Mouse (Mus musculus): ENCODE results near the gene Trim63. TPM values are rescaled to one million over a fixed set of nuclear protein-coding genes. Genes with fewer than 3 reads are reported as not detected.
"Not testable (repeated sequence)": the region's sequence is repeated elsewhere in the genome, so short reads cannot be mapped to it uniquely, and the experiment has no call there.

Gene Trim63
- polyA plus RNA-seq, 1 experiment from 2014 or later = not detected

DNA sequence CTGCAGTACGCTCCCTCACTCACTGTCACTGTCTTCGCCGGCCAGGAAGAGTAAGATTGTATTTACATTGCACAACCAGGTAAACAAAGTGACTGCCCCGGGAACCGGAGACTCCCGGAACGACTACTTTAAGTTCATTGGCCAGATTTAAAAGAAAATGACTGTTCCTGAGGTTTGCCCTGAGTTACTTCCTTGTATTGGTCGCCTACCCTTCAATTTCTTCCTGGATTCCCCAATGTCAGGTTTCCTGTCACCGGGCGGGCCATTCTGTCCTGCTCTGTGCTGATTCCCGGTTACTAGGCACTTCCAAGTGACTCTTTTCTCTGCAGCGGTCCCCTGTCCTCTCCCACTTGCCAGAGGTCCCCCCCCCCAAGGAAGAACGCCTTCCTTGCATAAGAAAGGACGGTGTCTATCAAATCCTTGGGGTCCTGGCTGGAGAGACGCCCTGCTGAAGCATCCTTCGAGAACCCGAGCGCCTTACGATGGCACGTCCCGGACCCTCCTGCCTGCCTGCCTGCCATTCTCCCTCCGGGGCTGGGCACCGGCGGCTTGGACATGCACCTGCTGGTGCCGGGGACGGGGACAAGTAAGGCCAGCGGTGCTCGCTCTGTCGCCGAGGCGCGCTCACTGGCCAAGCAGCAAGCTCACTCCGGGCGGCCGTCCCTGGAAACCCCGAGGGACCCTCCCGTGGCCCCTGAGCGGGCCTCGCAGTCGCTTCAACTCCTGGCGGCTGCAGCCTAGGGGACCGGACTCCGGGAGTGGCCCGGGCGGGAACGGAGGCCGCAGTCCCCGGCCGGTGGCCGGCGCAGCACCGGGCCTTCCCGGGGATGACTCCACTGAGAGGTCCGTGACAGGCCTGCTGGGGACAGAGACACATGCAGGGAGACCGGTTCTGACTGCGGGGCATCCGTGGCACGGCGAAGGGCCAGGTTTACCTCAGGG is 28.4 kb upstream of the Trim63 start:
- ATAC-seq = peak; percentile 65; the same call in 1 of the 2 replicates
- Histone ChIP-seq H3K9ac (ENCODE audit: low read length) (peak overlapping the region; percentile 99), H3K27ac (ENCODE audit: low read depth, low read length) (peak overlapping the region; percentile 100), H3K36me3 (ENCODE audit: control insufficient read depth, insufficient read depth, low read length) (peaks cover 27% of the 10 kb centered on the region), H3K4me2 (ENCODE audit: low read length) (peak overlapping the region; percentile 86), H3K4me3 (ENCODE audit: low read depth, low read length) (peak overlapping the region; percentile 96), H3K27me3 (replicated peaks; ENCODE audit: control insufficient read depth, insufficient read depth, low read length) (no peaks in the 10 kb centered on the region), H3K4me1 (ENCODE audit: control insufficient read depth, insufficient read depth, low read length) (peaks cover 11% of the 10 kb centered on the region), H3K9me3 (replicated peaks; ENCODE audit: control insufficient read depth, low read length) (no peaks in the 10 kb centered on the region)
- 3% methylated on average over 59 of the region's 59 CpGs for WGBS
- DNase-seq (ENCODE audit: low spot score) = peak; percentile 22

- Histone ChIP-seq H3K9ac (ENCODE audit: low read length) (peak overlapping the region; percentile 99), H3K4me3 (ENCODE audit: low read depth, low read length) (peak overlapping the region; percentile 96), H3K4me1 (ENCODE audit: control insufficient read depth, insufficient read depth, low read length) (peaks cover 11% of the 10 kb centered on the region), H3K36me3 (ENCODE audit: control insufficient read depth, insufficient read depth, low read length) (peaks cover 22% of the 10 kb centered on the region), H3K4me2 (ENCODE audit: low read length) (peak overlapping the region; percentile 86), H3K9me3 (replicated peaks; ENCODE audit: control insufficient read depth, low read length) (no peaks in the 10 kb centered on the region), H3K27ac (ENCODE audit: low read depth, low read length) (peak overlapping the region; percentile 100), H3K27me3 (replicated peaks; ENCODE audit: control insufficient read depth, insufficient read depth, low read length) (no peaks in the 10 kb centered on the region)
- under 1% methylated on average over 55 of the region's 59 CpGs for WGBS
- ATAC-seq (peak; percentile 96), DNase-seq (ENCODE audit: low spot score) (peak; percentile 96)
These were observed 27.8 kb upstream of the Trim63 start for GRCm38 (mm10) chr4:134287168-134287564.

- peak within 1 kb of the TSS; percentile 86 for H3K4me2 ChIP-seq (ENCODE audit: low read length)
- H3K27me3 ChIP-seq (replicated peaks; ENCODE audit: control insufficient read depth, insufficient read depth, low read length) = no peaks in the 10 kb centered on the region
- peaks cover 18% of the 10 kb centered on the region for H3K36me3 ChIP-seq (ENCODE audit: control insufficient read depth, insufficient read depth, low read length)
- DNase-seq (ENCODE audit: low spot score) (peak; percentile 91), ATAC-seq (peak; percentile 82)
- H3K27ac ChIP-seq (ENCODE audit: low read depth, low read length) = peak within 1 kb of the TSS; percentile 100
- H3K4me3 ChIP-seq (ENCODE audit: low read depth, low read length) = peak within 1 kb of the TSS; percentile 96
- no peaks in the 10 kb centered on the region for H3K9me3 ChIP-seq (replicated peaks; ENCODE audit: control insufficient read depth, low read length)
- under 1% methylated on average over 43 of the region's 43 CpGs for WGBS
- H3K9ac ChIP-seq (ENCODE audit: low read length) = peak within 1 kb of the TSS; percentile 99
- H3K4me1 ChIP-seq (ENCODE audit: control insufficient read depth, insufficient read depth, low read length) = peaks cover 11% of the 10 kb centered on the region
These were observed 27.3 kb upstream of the Trim63 start, which contains the start of gene Pdik1l for GRCm38 (mm10) chr4:134287575-134288025. Gene Pdik1l (minus strand): TSS chr4:134287895.

DNA sequence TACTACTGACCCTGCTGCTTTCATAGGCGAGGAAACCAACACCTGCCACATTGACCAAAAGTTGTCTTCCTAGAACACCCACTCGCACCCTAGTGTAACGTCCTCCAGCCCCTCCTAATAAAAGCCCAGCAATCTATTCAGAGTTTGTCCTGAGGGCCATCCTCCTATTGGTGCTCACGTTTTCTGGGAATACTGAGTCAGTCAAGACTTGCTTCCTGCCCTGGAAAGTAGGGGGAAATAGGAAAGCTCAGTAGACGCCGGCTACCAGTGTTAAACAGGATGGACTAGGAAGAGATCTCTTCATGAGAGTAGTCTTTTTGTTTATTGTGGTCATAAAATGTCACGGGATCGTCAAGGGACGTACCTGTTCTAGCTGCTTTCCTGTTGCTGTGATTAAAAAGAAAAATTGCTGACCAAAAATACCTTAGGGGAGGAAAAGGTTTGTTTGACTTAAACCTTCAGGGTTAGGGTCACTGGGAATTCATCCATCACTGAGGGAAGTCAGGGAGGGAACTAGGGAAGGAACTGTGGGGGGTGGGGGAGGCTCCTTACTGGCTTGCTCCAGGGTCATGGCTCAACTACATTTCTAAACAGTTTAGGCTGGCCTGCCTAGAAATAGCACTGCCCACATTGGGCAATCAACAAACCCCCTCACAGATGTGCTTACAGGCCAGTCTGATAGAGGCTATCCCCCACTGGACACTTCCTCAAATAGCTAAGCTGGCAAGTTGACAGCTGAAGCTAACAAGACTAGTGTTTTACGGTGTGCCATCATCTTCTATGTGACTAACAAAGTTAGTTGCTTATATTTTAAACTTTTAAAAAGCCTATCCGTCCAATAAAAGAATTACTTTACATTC is 26.3 kb upstream of the Trim63 start:
- peaks cover 8% of the 10 kb centered on the region for H3K36me3 ChIP-seq (ENCODE audit: control insufficient read depth, insufficient read depth, low read length)
- no peak for DNase-seq (ENCODE audit: low spot score)
- no peaks in the 10 kb centered on the region for H3K27me3 ChIP-seq (replicated peaks; ENCODE audit: control insufficient read depth, insufficient read depth, low read length)
- H3K4me2 ChIP-seq (ENCODE audit: low read length) = peak overlapping the region; percentile 76
- H3K4me3 ChIP-seq (ENCODE audit: low read depth, low read length) = peak overlapping the region; percentile 96
- ATAC-seq = no peak
- no peaks in the 10 kb centered on the region for H3K9me3 ChIP-seq (replicated peaks; ENCODE audit: control insufficient read depth, low read length)
- H3K27ac ChIP-seq (ENCODE audit: low read depth, low read length) = peak overlapping the region; percentile 100
- WGBS = 52% methylated on average over 11 of the region's 11 CpGs
- H3K4me1 ChIP-seq (ENCODE audit: control insufficient read depth, insufficient read depth, low read length) = peaks cover 11% of the 10 kb centered on the region
- H3K9ac ChIP-seq (ENCODE audit: low read length) = peak overlapping the region; percentile 99

DNA sequence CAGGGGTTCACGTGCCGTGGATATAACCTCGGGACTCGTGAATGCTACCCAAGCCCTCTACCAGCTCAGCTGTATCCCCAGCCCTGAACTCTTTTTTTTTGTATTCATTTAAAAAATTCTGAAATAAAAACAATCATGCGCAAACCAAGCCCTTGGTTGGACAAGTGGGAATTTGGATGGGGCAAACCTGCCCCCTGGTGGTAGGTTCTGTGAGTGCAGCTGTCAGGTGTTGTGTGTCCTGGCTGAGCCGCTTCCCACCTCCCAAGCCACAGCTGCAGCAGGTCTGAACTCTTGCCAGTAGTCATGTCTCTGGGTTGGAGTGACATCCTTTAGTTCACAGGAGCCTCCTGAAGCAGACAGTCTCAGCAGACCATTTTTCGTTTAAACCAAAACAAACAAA is 22.9 kb upstream of the Trim63 start:
- no peak for ATAC-seq
- no peaks in the 10 kb centered on the region for H3K36me3 ChIP-seq (ENCODE audit: control insufficient read depth, insufficient read depth, low read length)
- 18% methylated on average over 7 of the region's 7 CpGs for WGBS

DNA sequence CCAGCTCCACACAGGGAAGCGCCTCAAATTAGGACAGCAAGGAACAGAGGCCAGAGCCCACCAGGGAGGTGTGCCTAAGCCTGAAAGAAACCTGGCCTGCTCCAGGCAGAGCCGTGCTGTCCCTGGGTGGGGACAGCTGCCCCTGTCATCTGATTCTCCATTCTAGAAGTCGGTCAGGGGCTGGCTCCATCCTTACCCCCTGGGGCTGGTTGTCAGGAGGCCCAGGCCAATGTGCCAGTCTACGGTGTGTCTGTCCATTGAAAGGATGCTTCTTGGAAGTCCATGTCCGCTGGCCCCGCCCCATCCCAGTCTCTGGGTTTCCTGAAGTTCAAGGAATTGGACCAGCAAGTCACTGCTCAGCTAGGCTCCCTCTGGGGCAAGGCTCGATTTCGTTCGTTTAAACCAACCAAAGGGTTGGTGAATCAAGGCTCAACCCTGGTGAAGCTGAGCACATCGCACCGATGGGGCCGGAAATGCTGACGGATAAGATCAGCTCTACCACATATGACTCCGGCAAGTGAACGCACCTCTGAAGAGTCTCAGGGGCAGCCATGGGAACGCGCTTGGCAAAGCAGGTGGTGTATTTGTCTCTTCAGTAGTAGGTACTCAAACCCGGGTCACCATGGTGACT is 21.7 kb upstream of the Trim63 start:
- Histone ChIP-seq H3K27ac (ENCODE audit: low read depth, low read length) (no peak overlapping the region), H3K36me3 (ENCODE audit: control insufficient read depth, insufficient read depth, low read length) (no peaks in the 10 kb centered on the region), H3K27me3 (replicated peaks; ENCODE audit: control insufficient read depth, insufficient read depth, low read length) (no peaks in the 10 kb centered on the region), H3K4me3 (ENCODE audit: low read depth, low read length) (no peak overlapping the region), H3K4me2 (ENCODE audit: low read length) (no peak overlapping the region), H3K9me3 (replicated peaks; ENCODE audit: control insufficient read depth, low read length) (no peaks in the 10 kb centered on the region), H3K9ac (ENCODE audit: low read length) (no peak overlapping the region), H3K4me1 (ENCODE audit: control insufficient read depth, insufficient read depth, low read length) (peaks cover 5% of the 10 kb centered on the region)
- ATAC-seq = no peak
- WGBS = 76% methylated on average over 18 of the region's 18 CpGs
- no peak for DNase-seq (ENCODE audit: low spot score)

More for the DNA sequence above, 22.9 kb upstream of the Trim63 start:
- no peak overlapping the region for H3K9ac ChIP-seq (ENCODE audit: low read length)
- peaks cover 6% of the 10 kb centered on the region for H3K4me1 ChIP-seq (ENCODE audit: control insufficient read depth, insufficient read depth, low read length)
- H3K27me3 ChIP-seq (replicated peaks; ENCODE audit: control insufficient read depth, insufficient read depth, low read length) = no peaks in the 10 kb centered on the region
- H3K9me3 ChIP-seq (replicated peaks; ENCODE audit: control insufficient read depth, low read length) = no peaks in the 10 kb centered on the region
- DNase-seq (ENCODE audit: low spot score) = peak; percentile 81
- no peak overlapping the region for H3K4me2 ChIP-seq (ENCODE audit: low read length)
- no peak overlapping the region for H3K4me3 ChIP-seq (ENCODE audit: low read depth, low read length)
- no peak overlapping the region for H3K27ac ChIP-seq (ENCODE audit: low read depth, low read length)

GRCm38 (mm10) chr4:134293692-134294163 is 21.2 kb upstream of the Trim63 start:
- no peaks in the 10 kb centered on the region for H3K36me3 ChIP-seq (ENCODE audit: control insufficient read depth, insufficient read depth, low read length)
- H3K9me3 ChIP-seq (replicated peaks; ENCODE audit: control insufficient read depth, low read length) = no peaks in the 10 kb centered on the region
- H3K4me3 ChIP-seq (ENCODE audit: low read depth, low read length) = no peak overlapping the region
- H3K4me2 ChIP-seq (ENCODE audit: low read length) = no peak overlapping the region
- H3K9ac ChIP-seq (ENCODE audit: low read length) = no peak overlapping the region
- no peaks in the 10 kb centered on the region for H3K27me3 ChIP-seq (replicated peaks; ENCODE audit: control insufficient read depth, insufficient read depth, low read length)
- no peaks in the 10 kb centered on the region for H3K4me1 ChIP-seq (ENCODE audit: control insufficient read depth, insufficient read depth, low read length)
- H3K27ac ChIP-seq (ENCODE audit: low read depth, low read length) = no peak overlapping the region
- ATAC-seq = no peak
- DNase-seq (ENCODE audit: low spot score) = no peak
- 79% methylated on average over 9 of the region's 9 CpGs for WGBS

- not testable (repeated sequence) for H3K36me3 ChIP-seq (ENCODE audit: control insufficient read depth, insufficient read depth, low read length); ATAC-seq
- WGBS = 84% methylated on average over 4 of the region's 4 CpGs
These were observed 18.8 kb upstream of the Trim63 start for GRCm38 (mm10) chr4:134296096-134296495.

More at GRCm38 (mm10) chr4:134296096-134296495, 18.8 kb upstream of the Trim63 start:
- not testable (repeated sequence) for H3K27ac ChIP-seq (ENCODE audit: low read depth, low read length); H3K4me1 ChIP-seq (ENCODE audit: control insufficient read depth, insufficient read depth, low read length); H3K27me3 ChIP-seq (replicated peaks; ENCODE audit: control insufficient read depth, insufficient read depth, low read length); H3K9ac ChIP-seq (ENCODE audit: low read length); H3K9me3 ChIP-seq (replicated peaks; ENCODE audit: control insufficient read depth, low read length); DNase-seq (ENCODE audit: low spot score); H3K4me3 ChIP-seq (ENCODE audit: low read depth, low read length); H3K4me2 ChIP-seq (ENCODE audit: low read length)
